Mouse (Mus musculus) cerebral cortex, adult 2 months (tissue): Measurements from ENCODE around the gene Ntng1.

Source experiments
- WGBS: fragments of 180-500 bp; shearing (Covaris S2); methylation state at CpG from one replicate; pipeline ENCODE4 v1.1.7; 2018; 5-methylcytosine and 5-hydroxymethylcytosine counted together

The Ntng1 gene

DNA sequence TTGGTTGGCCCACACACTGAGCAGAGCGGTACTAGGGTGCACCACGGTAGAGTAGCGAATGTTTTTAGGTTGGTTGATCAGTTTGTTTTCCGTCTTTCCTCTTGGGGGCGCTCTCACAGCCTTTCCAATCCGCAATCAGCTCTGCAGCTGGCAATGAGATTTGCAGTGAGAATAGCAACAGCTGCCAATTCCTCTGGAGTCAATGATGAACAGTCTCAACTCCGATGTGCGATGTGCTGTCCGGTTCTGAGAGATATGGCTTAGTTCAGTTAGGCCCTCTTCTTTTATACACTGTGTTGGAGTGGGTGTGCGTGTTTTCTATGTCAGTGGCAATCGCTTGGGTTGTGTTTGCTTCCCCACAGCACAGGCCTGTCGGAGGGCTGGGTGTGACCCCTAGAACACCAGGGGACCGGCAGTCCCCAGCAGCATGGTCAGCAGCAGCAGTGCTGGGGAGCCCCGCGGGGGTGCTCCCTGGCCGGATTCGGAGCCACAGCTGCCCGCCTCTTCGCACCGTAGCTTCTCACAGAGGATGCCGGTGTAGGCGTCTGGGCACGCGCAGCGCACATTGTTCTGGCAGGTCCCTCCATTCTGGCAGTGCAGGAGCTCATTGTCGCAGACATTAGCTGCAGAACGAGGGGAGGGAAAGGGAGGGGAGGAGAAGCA is 361.4 kb downstream of the Ntng1 start:
- 3% methylated on average over 27 of the region's 27 CpGs for WGBS

DNA sequence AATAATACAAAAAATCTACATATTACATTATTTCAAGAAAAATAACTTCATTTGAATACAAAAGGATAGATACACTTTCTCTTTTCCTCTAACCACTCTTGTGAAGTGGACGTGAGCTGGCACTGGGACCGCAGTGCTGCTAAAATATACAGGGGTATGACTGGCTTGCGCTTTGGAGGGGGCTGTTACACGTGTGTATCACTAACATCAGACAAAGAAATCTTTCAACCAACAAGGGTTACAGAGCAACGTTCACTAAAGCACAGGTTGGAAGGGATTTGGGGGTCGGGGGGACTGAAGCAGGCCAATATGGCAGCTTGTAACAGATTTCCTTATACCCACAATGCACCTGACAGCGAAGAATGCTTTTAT is 361.9 kb downstream of the Ntng1 start:
- WGBS, result 45% methylated on average over 7 of the region's 7 CpGs

GRCm38 (mm10) chr3:109775200-109775599 is 368.6 kb downstream of the Ntng1 start:
- WGBS, result 75% methylated on average over 2 of the region's 2 CpGs

DNA sequence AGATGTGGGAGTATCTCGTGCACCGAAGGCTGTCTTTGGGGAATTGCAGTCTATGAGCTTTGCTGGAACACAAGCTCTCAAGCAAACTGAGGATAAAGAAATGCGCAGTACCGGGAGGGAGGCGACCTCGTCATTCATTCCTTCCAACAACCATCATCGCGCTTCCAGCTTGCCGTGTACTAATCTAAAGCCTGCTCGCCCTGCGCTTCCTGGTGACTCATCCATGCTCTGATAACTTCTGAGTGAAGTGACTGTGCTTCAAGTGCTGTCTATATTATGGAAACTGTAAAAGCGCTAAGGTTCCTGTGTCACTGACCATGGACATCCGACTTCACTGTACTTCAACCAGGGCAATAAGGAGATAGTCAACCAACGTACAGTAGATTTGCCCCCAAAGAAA is 371.7 kb downstream of the Ntng1 start:
- WGBS, result 76% methylated on average over 14 of the region's 14 CpGs

GRCm38 (mm10) chr3:109766939-109767338 is 376.9 kb downstream of the Ntng1 start:
- 96% methylated on average over 3 of the region's 3 CpGs for WGBS

- 72% methylated on average over 2 of the region's 2 CpGs for WGBS
These were observed 378.2 kb downstream of the Ntng1 start for GRCm38 (mm10) chr3:109765608-109766007.

GRCm38 (mm10) chr3:109765141-109765540 is 378.7 kb downstream of the Ntng1 start:
- WGBS, result 57% methylated on average over 4 of the region's 4 CpGs

DNA sequence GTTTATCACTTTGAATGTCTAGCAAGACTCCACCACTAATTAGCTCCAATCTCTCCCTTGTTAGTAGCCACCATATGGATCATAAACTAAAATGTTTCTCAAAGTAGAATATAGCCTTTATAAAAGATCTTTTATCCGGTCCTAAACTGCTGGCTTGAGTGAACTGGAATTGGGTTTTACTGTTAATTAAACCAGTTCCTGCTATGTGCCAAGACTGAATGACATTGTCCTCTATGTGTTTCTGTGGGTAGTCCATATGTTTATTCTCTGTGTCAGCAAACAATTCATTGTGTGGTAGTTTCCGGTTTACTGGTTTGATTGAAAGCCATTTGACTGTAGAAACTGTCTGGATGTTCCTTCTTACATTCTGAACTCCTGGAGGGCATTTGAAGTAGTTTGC is 387.4 kb downstream of the Ntng1 start:
- 63% methylated on average over 2 of the region's 2 CpGs for WGBS

- WGBS, result 73% methylated on average over 3 of the region's 3 CpGs
These were observed 396.2 kb downstream of the Ntng1 start for GRCm38 (mm10) chr3:109747593-109747992.

DNA sequence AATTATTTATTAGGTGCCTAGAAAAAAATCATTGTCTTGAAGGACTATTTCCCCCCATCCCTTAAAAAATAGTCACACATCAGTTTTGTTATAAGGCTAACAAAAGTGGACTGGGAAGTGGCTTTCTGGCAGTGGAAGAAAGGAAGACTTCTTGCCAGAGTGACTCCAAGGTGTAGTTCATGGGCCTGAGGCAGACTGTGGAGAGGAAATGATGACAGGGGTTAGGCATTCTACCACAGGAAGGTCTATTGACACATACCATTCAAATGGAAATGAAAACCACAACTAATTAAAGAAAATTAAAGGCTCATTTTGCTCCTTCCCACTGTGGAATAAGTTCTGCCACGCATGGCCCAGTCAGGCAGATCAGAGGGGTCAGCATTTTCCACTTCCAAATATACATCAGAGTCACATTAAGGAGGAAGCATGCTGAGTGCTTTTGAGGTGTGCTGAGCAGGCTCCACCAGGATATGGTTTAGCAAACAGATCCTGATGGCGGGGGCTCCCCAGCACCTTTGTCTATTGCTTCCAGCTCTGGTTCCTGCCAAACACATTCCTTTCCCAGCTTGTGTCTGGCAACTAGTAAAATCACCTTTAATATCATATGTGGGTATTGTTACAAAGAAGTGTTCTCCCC is 403.2 kb downstream of the Ntng1 start:
- 73% methylated on average over 2 of the region's 2 CpGs for WGBS

DNA sequence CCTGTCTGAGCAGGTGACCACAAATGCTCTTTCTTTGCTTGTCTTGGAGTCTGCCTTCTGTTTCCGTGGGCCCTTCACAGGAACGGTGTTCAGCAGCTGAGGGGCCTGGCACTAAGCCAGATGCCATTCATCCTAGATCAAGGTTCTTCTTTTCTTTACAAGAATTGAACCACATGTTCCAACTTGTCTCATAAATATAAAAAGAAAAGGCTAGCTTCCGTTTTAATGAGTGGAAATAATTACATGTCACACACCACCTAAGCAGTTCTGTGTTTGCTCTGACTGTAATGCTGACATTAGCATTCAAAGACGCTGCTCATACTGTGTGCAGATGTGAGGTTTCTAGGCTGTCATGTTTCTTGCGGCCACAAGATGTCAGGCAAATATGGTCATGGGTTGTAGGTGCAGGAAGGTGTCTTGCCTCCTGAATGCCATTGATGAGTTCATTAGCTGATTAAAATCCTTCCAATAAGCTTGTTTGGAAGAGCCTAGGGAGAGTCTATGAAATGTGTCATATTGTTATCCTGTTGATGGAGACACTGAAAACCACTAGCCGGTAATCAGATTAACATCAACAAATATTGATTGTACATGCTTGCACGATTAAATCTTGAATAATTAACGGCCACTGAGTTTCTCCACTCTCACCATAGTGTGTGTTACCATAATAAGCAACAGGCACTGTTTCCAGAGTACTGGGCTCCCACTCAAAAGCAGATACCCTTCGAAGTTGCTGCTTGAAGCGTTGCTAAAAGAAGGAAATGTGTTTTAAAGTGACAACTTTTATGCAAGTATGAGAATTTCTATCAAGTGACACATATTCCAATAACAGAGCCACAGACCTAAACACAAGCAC is 411.3 kb downstream of the Ntng1 start:
- WGBS, result 24% methylated on average over 10 of the region's 10 CpGs

- 63% methylated on average over 5 of the region's 5 CpGs for WGBS
These were observed 412.1 kb downstream of the Ntng1 start for GRCm38 (mm10) chr3:109731592-109732230.
